Mouse (Mus musculus): ENCODE data around the gene Trim54. TPM values are rescaled to one million over a fixed set of nuclear protein-coding genes. Genes with fewer than 3 reads are reported as not detected.
A peak's percentile ranks its signal among the peaks of the same experiment; 100 is the strongest.

Trim54 gene
- not detected in 2 replicates for polyA plus RNA-seq (2016; fragmentation: Nextera tagmentation; extraction: Ambion mirVana)

DNA sequence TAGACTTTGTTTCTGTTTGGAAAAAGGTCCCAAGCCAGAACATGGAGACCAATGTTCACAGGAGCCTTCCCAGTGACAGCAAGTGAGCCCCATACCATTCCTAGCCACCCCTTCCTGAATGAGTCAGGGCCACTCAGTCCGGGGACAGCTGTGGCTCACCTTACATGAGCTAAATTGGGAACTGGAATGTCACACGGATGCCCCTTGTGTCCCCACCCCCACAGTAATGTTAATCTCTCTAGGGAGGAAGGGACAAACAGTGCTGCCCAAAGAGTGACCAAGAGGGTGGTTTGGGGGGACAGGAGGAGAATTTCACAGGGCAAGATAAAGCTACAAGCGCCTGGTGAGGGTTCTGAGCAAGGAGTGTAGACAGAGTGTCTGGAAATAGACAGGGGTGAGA lies at the start of gene Trim54:
Gene Trim54 (plus strand): TSS at position 359 of the 400 bp plus-strand sequence.
- 39% methylated on average over 3 of the region's 3 CpGs for WGBS
- Histone ChIP-seq H3K27me3 (ENCODE audit: insufficient read depth, poor library complexity, severe bottlenecking) (peaks cover 9% of the 10 kb centered on the region; the same call in 1 of the 2 replicates), H3K4me3 (no peak within 1 kb of the TSS), H3K27ac (no peak within 1 kb of the TSS), H3K36me3 (no peaks in the 10 kb centered on the region), H3K4me1 (replicated peaks) (no peaks in the 10 kb centered on the region), H3K9me3 (no peaks in the 10 kb centered on the region)
- no peak for DNase-seq (ENCODE audit: low spot score)

DNA sequence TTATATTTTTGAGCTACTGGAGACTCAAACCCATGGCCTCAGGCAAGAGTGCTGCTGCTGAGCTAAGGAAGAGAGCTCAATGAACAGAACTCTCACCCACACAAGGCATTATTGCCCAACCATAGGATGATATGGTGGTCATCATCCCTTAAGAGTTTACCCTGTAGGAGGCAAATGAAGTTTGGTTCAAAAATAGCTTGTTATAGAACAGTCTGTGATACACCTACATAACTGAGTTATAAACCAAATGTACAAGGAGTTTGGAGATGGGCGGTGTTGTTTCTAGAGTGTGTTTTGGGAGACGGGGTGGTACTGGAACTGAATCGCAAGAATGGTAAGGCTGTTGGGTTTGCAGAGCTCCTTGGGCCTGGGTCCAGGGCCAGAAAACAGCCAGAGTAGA lies 46.7 kb upstream of the Trim54 start:
- DNase-seq (ENCODE audit: low spot score): no peak
- peaks cover 99% of the 10 kb centered on the region for H3K36me3 ChIP-seq

DNA sequence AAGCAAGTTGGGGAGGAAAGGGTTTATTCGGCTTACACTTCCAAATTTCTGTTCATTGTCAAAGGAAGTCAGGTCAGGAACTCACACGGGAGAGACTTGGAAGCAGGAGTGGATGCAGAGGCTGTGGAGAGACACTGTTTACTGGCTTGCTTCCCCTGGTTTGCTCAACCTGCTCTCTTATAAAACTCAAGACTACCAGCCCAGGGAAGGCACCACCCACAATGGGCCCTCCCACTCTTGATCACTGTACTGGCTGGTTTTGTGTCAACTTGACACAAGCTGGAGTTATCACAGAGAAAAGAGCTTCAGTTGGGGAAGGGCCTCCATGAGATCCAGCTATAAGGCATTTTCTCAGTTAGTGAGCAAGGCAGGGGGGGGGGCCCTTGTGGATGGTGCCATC lies 45.5 kb upstream of the Trim54 start:
- H3K27me3 ChIP-seq (ENCODE audit: insufficient read depth, poor library complexity, severe bottlenecking): no peaks in the 10 kb centered on the region

More for the DNA sequence above, 46.7 kb upstream of the Trim54 start:
- 95% methylated on average over 3 of the region's 3 CpGs for WGBS
- no peaks in the 10 kb centered on the region for H3K9me3 ChIP-seq
- H3K27ac ChIP-seq: no peak overlapping the region
- H3K27me3 ChIP-seq (ENCODE audit: insufficient read depth, poor library complexity, severe bottlenecking): no peaks in the 10 kb centered on the region
- H3K4me3 ChIP-seq: no peak overlapping the region
- H3K4me1 ChIP-seq (replicated peaks): no peaks in the 10 kb centered on the region

DNA sequence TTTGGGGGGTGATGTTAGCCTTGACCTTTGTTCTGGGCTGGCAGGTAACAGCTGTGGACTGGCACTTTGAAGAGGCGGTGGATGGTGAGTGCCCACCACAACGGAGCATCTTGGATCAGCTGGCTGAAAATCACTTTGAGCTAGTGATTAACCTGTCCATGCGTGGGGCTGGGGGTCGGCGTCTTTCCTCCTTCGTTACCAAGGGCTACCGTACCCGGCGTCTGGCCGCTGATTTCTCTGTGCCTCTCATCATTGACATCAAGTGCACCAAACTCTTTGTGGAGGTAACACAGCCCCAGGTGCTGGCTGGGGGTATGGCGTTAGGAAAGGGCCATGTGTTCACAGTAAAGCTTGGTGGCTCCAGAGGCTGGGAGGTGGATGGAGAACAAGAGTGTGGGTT lies 44.7 kb upstream of the Trim54 start:
- H3K9me3 ChIP-seq: no peaks in the 10 kb centered on the region
- H3K27ac ChIP-seq: no peak overlapping the region
- H3K4me3 ChIP-seq: no peak overlapping the region
- H3K27me3 ChIP-seq (ENCODE audit: insufficient read depth, poor library complexity, severe bottlenecking): no peaks in the 10 kb centered on the region
- no peak for DNase-seq (ENCODE audit: low spot score)
- H3K4me1 ChIP-seq (replicated peaks): no peaks in the 10 kb centered on the region
- peaks cover 100% of the 10 kb centered on the region for H3K36me3 ChIP-seq
- 93% methylated on average over 11 of the region's 11 CpGs for WGBS

More for the DNA sequence above, 45.5 kb upstream of the Trim54 start:
- Histone ChIP-seq H3K27ac (no peak overlapping the region), H3K9me3 (no peaks in the 10 kb centered on the region), H3K4me3 (no peak overlapping the region), H3K4me1 (replicated peaks) (no peaks in the 10 kb centered on the region), H3K36me3 (peaks cover 100% of the 10 kb centered on the region)
- 97% methylated on average over 2 of the region's 2 CpGs for WGBS
- DNase-seq (ENCODE audit: low spot score): no peak

DNA sequence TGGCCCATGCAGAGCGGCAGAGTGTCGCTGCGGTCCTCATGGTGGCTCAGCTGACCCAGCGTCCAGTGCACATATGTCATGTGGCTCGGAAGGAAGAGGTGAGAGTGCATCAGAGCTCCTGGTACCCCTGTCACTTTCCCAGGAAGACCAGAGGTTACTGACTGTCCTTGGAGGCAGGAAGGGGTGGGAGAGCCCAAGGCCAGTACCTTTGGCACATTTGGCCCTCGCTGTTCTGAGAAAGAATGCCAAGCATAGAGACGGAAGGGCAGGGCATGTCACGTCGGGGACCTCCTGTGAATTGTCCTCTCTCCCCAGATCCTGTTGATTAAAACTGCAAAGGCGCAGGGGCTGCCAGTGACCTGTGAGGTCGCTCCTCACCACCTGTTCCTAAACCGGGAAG lies 43.3 kb upstream of the Trim54 start:
- no peaks in the 10 kb centered on the region for H3K4me1 ChIP-seq (replicated peaks)
- WGBS: 94% methylated on average over 12 of the region's 12 CpGs

DNA sequence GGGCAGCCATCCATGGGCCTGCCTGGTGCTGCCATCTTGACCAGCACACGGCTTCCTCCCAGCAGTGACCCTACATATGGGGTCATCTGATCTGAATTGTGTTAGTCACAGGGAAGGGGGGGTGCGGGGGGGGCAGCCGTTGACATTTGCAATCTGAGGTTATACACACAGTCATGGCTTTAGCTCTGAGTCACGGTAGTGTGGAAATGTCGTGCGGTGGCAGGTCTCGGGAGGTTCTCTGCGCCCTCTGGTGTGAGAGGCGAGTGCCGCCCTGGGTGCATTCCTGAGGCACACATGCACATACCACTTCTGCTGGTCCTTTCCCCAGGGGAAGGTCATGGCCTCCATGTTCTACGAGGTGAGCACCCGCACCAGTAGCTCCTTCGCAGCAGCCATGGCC lies 40.2 kb upstream of the Trim54 start:
- no peak overlapping the region for H3K27ac ChIP-seq
- 90% methylated on average over 13 of the region's 13 CpGs for WGBS
- no peak for DNase-seq (ENCODE audit: low spot score)
- no peak overlapping the region for H3K4me3 ChIP-seq
- H3K4me1 ChIP-seq (replicated peaks): no peaks in the 10 kb centered on the region
- H3K27me3 ChIP-seq (ENCODE audit: insufficient read depth, poor library complexity, severe bottlenecking): no peaks in the 10 kb centered on the region
- peaks cover 79% of the 10 kb centered on the region for H3K36me3 ChIP-seq
- no peaks in the 10 kb centered on the region for H3K9me3 ChIP-seq

More for the DNA sequence above, 43.3 kb upstream of the Trim54 start:
- H3K9me3 ChIP-seq: no peaks in the 10 kb centered on the region
- no peak overlapping the region for H3K4me3 ChIP-seq
- no peak for DNase-seq (ENCODE audit: low spot score)
- H3K36me3 ChIP-seq: peaks cover 100% of the 10 kb centered on the region
- no peaks in the 10 kb centered on the region for H3K27me3 ChIP-seq (ENCODE audit: insufficient read depth, poor library complexity, severe bottlenecking)
- H3K27ac ChIP-seq: no peak overlapping the region

DNA sequence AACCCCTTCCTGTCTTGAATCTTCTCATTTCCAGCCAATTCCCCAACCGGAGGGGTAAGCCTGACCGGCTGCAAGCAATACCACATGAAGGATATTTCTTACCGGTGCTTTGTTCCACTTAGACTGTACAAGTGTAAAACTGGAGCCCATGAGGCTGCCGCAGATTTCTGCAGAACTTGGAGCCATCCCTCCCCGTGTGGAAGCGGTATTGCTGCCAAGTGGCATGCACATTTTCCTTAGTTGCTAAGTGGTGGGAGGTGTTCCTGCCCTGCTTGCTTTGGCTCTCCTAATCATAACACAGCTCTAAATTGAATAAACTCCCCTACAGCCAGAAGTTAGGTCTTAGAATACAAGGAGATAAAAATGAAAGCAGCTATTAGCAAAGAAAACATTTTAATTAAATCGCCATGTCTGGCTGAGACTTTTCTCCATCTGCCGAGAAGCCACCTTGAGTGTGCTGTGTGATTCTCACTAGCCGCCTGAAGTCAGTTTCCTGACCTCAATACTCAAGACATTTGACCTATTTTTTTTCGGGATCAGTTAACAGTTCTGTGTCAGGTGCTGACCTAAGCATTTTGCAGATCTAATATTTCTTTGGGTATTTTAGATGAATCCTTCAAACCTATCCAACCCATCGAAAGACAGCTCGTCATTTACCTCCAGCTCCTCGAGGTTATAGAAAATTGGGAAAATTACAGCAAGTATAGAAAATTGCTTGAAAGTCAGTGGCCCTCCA lies 36.3 kb upstream of the Trim54 start:
- no peak for DNase-seq (ENCODE audit: low spot score)
- Histone ChIP-seq H3K4me1 (replicated peaks) (peaks cover 23% of the 10 kb centered on the region), H3K4me3 (no peak overlapping the region), H3K27ac (no peak overlapping the region), H3K9me3 (no peaks in the 10 kb centered on the region), H3K27me3 (ENCODE audit: insufficient read depth, poor library complexity, severe bottlenecking) (peaks cover 11% of the 10 kb centered on the region), H3K36me3 (peaks cover 41% of the 10 kb centered on the region)
- 83% methylated on average over 13 of the region's 13 CpGs for WGBS

DNA sequence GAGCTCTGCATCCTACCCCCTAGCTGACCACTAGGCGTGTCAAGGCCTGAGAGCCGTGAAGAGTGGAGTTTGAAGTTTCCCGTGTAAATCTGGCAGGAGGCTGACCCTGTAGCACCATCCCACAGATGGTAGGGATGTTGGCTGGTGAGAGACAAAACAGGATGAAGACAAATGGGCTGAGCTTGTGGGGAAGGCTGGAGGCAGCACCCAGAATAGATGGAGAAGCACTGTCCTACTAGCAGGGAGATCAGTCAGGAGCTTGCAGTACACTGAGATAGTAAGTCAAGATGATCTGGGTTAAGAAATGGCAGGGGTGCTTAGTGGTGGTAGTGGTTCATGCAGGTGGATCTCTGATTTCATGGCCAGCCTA lies 35.7 kb upstream of the Trim54 start:
- Histone ChIP-seq H3K4me3 (no peak overlapping the region), H3K27me3 (ENCODE audit: insufficient read depth, poor library complexity, severe bottlenecking) (peaks cover 17% of the 10 kb centered on the region), H3K4me1 (replicated peaks) (peaks cover 23% of the 10 kb centered on the region), H3K36me3 (peaks cover 35% of the 10 kb centered on the region), H3K9me3 (no peaks in the 10 kb centered on the region), H3K27ac (no peak overlapping the region)
- 65% methylated on average over 3 of the region's 3 CpGs for WGBS
- no peak for DNase-seq (ENCODE audit: low spot score)

DNA sequence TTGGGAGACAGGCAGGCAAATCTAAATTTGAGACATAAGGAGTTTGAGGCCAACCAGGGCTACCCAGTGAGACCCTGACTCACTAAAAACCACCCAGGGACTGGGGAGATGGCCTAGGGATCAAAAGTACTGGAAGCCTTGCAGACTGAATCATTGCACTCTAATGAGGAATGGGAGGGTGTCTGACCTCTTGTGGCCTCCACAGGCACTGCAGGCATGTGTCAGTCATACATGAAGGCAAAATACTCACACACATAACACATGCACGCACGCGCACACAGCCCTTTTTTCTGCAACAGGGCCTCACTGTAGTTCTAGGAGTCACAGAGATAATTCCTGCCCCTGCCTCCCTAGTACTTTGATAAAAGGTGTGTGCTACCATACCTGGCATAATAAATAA lies 35.1 kb upstream of the Trim54 start:
- 76% methylated on average over 3 of the region's 3 CpGs for WGBS
- DNase-seq (ENCODE audit: low spot score): peak; percentile 56
- peaks cover 29% of the 10 kb centered on the region for H3K36me3 ChIP-seq
- H3K9me3 ChIP-seq: no peaks in the 10 kb centered on the region
- H3K4me3 ChIP-seq: no peak overlapping the region
- H3K27ac ChIP-seq: no peak overlapping the region
- peaks cover 23% of the 10 kb centered on the region for H3K27me3 ChIP-seq (ENCODE audit: insufficient read depth, poor library complexity, severe bottlenecking)
- peaks cover 29% of the 10 kb centered on the region for H3K4me1 ChIP-seq (replicated peaks)

DNA sequence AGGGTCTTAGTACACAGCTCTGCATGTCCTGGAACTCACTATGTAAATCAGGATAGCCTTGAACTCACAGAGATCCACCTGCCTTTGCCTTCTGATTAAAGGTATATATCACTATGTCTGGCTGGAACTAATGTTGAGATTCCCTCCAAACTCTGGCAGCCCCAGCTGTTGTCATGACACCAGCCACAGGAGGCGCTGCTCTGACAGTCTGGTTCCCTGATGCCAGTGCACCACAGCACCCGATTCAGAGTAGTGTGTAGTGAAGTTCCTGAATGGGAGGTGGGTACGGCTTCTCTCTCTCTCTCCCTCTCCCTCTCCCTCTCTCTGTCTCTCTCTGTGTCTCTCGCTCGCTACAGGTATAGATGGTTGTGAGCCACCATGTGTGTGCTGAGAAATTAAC lies 34.2 kb upstream of the Trim54 start:
- Histone ChIP-seq H3K27ac (peak overlapping the region; percentile 67), H3K4me1 (replicated peaks) (peaks cover 34% of the 10 kb centered on the region), H3K4me3 (peak overlapping the region; percentile 7; the same call in 1 of the 2 replicates), H3K9me3 (no peaks in the 10 kb centered on the region), H3K36me3 (peaks cover 19% of the 10 kb centered on the region), H3K27me3 (ENCODE audit: insufficient read depth, poor library complexity, severe bottlenecking) (peaks cover 30% of the 10 kb centered on the region)
- WGBS: 7% methylated on average over 5 of the region's 5 CpGs
- peak; percentile 67 for DNase-seq (ENCODE audit: low spot score)

DNA sequence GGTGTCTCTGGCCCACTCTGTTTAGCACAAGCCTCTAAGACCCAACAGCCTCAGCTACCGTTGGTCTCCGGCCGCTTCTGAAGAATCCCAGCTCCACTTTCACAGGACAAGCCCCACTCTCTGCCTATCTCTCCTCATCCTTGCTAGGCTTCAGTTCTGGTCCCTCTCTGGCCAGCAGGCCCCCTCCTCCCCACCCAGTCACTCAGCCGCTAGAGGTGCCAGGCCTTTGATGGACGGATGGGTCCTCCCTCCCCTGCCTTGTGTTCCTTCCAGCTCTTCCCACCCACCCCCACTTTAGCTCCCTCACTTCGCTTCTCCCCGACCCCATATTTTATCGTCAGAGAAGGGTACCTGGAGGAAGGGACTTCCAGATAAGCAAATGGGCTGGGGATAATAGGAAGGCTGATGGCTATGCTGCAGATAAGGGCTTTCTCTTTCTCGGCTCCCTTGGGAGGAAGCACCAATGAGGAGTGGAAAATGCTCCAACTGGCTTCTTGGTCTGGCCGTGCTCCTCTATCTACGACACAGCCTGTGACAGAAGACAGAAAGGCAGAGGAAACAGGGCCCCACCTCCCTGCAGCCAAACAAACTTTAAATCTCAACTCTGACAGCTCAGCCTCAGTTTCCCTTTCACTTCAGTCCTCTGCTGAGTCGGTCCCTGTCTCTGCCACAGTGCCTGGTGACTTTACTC lies 33.4 kb upstream of the Trim54 start:
- WGBS: 38% methylated on average over 12 of the region's 12 CpGs
- peak overlapping the region; percentile 67 for H3K27ac ChIP-seq
- no peak for DNase-seq (ENCODE audit: low spot score)

DNA sequence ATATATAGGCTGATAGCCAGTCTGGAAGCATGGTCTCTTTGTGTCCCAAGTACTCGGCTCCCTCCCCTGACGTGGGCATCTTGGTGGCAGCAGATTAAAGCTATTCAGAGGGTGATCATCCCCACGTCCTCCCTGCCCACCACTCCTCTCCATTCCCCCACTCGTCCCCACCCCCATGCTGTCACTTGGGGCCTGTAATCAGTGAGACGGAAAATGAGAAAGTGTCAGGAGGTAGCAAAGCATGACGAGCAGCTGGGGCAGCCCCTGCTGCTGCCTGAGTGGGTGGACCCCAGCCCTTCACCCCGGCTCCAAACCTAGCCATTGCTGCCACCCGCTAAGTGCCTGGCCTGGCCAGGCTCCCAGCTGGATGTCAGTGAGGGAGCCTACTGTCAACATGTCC lies 32.6 kb upstream of the Trim54 start:
- WGBS: 9% methylated on average over 8 of the region's 8 CpGs
- peaks cover 34% of the 10 kb centered on the region for H3K4me1 ChIP-seq (replicated peaks)
- peak overlapping the region; percentile 20; the same call in 1 of the 2 replicates for H3K4me3 ChIP-seq
- peak overlapping the region; percentile 67; the same call in 1 of the 2 replicates for H3K27ac ChIP-seq
- H3K36me3 ChIP-seq: peaks cover 3% of the 10 kb centered on the region
- no peaks in the 10 kb centered on the region for H3K9me3 ChIP-seq
- H3K27me3 ChIP-seq (ENCODE audit: insufficient read depth, poor library complexity, severe bottlenecking): peaks cover 46% of the 10 kb centered on the region
- DNase-seq (ENCODE audit: low spot score): peak; percentile 37

More for the DNA sequence above, 33.4 kb upstream of the Trim54 start:
- Histone ChIP-seq H3K4me3 (peak overlapping the region; percentile 12; the same call in 1 of the 2 replicates), H3K27me3 (ENCODE audit: insufficient read depth, poor library complexity, severe bottlenecking) (peaks cover 38% of the 10 kb centered on the region), H3K9me3 (no peaks in the 10 kb centered on the region), H3K36me3 (peaks cover 12% of the 10 kb centered on the region), H3K4me1 (replicated peaks) (peaks cover 34% of the 10 kb centered on the region)

DNA sequence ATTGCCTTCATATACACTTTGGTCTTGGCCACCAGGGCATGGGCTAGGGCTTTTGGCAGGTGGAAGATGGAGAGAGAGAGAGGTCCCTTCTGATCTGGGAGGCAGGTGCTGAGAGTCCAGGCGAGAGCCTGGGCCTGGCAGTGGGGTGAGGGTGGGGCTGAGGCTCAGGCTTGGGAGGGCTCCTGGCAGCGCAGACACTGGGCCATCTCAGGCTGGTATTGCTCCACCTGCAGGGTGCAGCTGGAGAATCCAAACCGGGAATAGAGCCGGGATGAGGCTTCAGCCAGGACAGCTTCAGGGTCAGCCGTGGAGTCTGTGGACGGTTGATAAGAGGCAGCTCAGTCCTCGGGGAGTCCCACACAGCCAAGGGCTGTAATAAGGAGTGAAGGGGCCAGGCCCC lies 29.9 kb upstream of the Trim54 start:
- H3K27me3 ChIP-seq (ENCODE audit: insufficient read depth, poor library complexity, severe bottlenecking): peaks cover 73% of the 10 kb centered on the region
- no peaks in the 10 kb centered on the region for H3K9me3 ChIP-seq
- WGBS: 33% methylated on average over 7 of the region's 7 CpGs
- no peaks in the 10 kb centered on the region for H3K36me3 ChIP-seq
- H3K4me1 ChIP-seq (replicated peaks): peaks cover 34% of the 10 kb centered on the region
- no peak for DNase-seq (ENCODE audit: low spot score)
- H3K27ac ChIP-seq: peak overlapping the region; percentile 35; the same call in 1 of the 2 replicates
- H3K4me3 ChIP-seq: no peak overlapping the region

All from hindbrain, embryonic 10.5 days (tissue).